In the genomic region with DNA sequence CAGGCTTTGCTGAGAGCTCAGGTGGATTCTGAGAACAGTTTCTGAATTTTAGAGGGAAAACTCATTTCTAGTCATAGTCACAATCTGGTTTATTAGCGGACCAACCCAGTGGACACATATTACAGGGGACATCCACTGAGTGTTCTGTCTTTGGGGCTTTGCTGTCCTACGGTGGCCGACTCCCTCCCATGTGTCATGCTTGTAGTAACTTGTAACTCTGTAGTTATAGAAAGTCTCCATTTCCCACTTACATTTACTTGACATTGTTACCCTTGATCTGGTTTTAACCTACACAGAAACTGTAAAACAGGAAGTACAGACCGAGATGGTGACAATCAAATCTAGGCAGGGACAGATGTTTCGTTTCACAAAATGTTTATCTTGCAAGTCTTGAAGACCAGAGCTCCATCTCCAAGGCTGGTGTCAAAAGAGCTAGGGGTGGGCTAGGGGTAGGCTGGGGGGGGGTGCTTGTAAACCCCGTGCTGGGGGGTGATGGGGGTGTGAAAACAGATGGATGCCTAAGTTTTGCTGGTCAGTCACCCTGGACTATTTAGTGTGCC, we compare ENCODE assay signal across 20 mouse cellular contexts. TPM values are rescaled to one million over a fixed set of nuclear protein-coding genes. Genes with fewer than 3 reads are reported as not detected.
DNase-seq lines count a peak whose midpoint lies in the region; ATAC-seq and TF ChIP-seq lines count a peak whose summit lies in the region.
"Had no signal": no experiment of that assay in that cellular context is flagged by ENCODE, and none has a peak within 500 bp of the region (broad histone marks: within the 10 kb centered on the region; RNA-seq: fewer than 3 reads in every experiment).

No protein-coding gene starts in this region.

- H3K9me3 ChIP-seq in liver, embryonic 11.5 days (ENCODE audit: control insufficient read depth, low read length) = no peaks in the 10 kb centered on the region
- H3K9me3 ChIP-seq: limb, embryonic 10.5 days; midbrain, embryonic 15.5 days; neural tube, embryonic 12.5 days had no signal

- H3K79me2 ChIP-seq in liver, adult 2 months (ENCODE audit: control insufficient read depth, insufficient read depth, low read length) = no peaks in the 10 kb centered on the region

- no peaks in the 10 kb centered on the region for H3K36me3 ChIP-seq in liver, adult 2 months (ENCODE audit: control insufficient read depth, insufficient read depth, low read length)
- no peaks in the 10 kb centered on the region for H3K36me3 ChIP-seq in liver, embryonic 11.5 days (ENCODE audit: control insufficient read depth, insufficient read depth, low read length)
- H3K36me3 ChIP-seq: limb, embryonic 10.5 days; midbrain, embryonic 15.5 days; neural tube, embryonic 12.5 days had no signal

- H3K27me3 ChIP-seq in liver, adult 2 months (ENCODE audit: control insufficient read depth, insufficient read depth, low read length) = no peaks in the 10 kb centered on the region
- H3K27me3 ChIP-seq in liver, embryonic 11.5 days (replicated peaks; ENCODE audit: control insufficient read depth, insufficient read depth, low read length) = 0 out of 2 replicates have a peak, but pooled peaks cover under 1% of the 10 kb centered on the region
- H3K27me3 ChIP-seq: midbrain, embryonic 15.5 days; neural tube, embryonic 12.5 days had no signal

- H3K4me3 ChIP-seq in liver, adult 2 months (ENCODE audit: insufficient read depth, low read depth, low read length) = no peak overlapping the region
- H3K4me3 ChIP-seq in liver, embryonic 11.5 days (ENCODE audit: low read depth, low read length) = no peak overlapping the region
- H3K4me3 ChIP-seq: limb, embryonic 10.5 days; midbrain, embryonic 15.5 days; neural tube, embryonic 12.5 days had no signal

- peak; percentile 21 for DNase-seq in liver, adult 2 months (ENCODE audit: extremely low read depth, low read depth, low spot score)
- DNase-seq in liver, embryonic 11.5 days (ENCODE audit: low spot score) = no peak
- peak; percentile 55 for DNase-seq in thymus, postnatal 0 days (ENCODE audit: low spot score)
- DNase-seq in thymus, postnatal 36 days = no peak
- no peak for DNase-seq in frontal cortex, postnatal 36 days (ENCODE audit: low spot score in 2 of 2)
- no peak for DNase-seq in layer of hippocampus, adult 11-12 months (ENCODE audit: low spot score)
- DNase-seq: cerebellum, adult 9-10 months; embryo, embryonic 11 days; gastrocnemius, postnatal 14 days; heart, postnatal 4 days; kidney, postnatal 4 days; retina, postnatal 1 day had no signal

- 74% methylated on average over 6 of the region's 6 CpGs for WGBS in liver, adult 2 months
- 55% methylated on average over 6 of the region's 6 CpGs for WGBS in liver, embryonic 11.5 days

- no peak for TF ChIP-seq POLR2A in liver, adult 2 months (IDR thresholded peaks at IDR 0.05; ENCODE audit: extremely low read depth, insufficient read depth, low read length)

- TF ChIP-seq CTCF in liver, adult 2 months (IDR thresholded peaks at IDR 0.05; ENCODE audit: low read depth, low read length) = no peak

- H3K4me2 ChIP-seq in liver, embryonic 11.5 days = no peak overlapping the region
- H3K4me2 ChIP-seq: heart, embryonic 11.5 days; midbrain, embryonic 15.5 days; neural tube, embryonic 12.5 days had no signal

- no peak overlapping the region for H3K9ac ChIP-seq in liver, adult 2 months (ENCODE audit: low read depth, low read length)
- no peak overlapping the region for H3K9ac ChIP-seq in liver, embryonic 11.5 days (ENCODE audit: low read depth, low read length)
- H3K9ac ChIP-seq: midbrain, embryonic 15.5 days; neural tube, embryonic 12.5 days had no signal

- H3K27ac ChIP-seq in liver, adult 2 months (replicated peaks; ENCODE audit: insufficient read depth, low read depth, low read length) = peak overlapping the region; percentile 5
- no peak overlapping the region for H3K27ac ChIP-seq in liver, embryonic 11.5 days (ENCODE audit: low read depth, low read length)
- H3K27ac ChIP-seq: limb, embryonic 10.5 days; midbrain, embryonic 15.5 days; neural tube, embryonic 12.5 days had no signal

- no peak for ATAC-seq in liver, embryonic 11.5 days (replicated peaks; ENCODE audit: low FRiP score)
- peak; percentile 76 for ATAC-seq in granulocyte monocyte progenitor cell, adult 5-6 weeks (replicated peaks; ENCODE audit: poor library complexity, severe bottlenecking)
- ATAC-seq in cerebellum, adult (ENCODE audit: insufficient number of reproducible peaks, low FRiP score, low TSS enrichment) = no peak
- ATAC-seq: forebrain, embryonic 16.5 days; midbrain, embryonic 15.5 days had no signal

- H3K4me1 ChIP-seq in liver, adult 2 months (ENCODE audit: control insufficient read depth, insufficient read depth, low read length) = no peaks in the 10 kb centered on the region
- peaks cover 4% of the 10 kb centered on the region; the same call in 1 of the 2 replicates for H3K4me1 ChIP-seq in liver, embryonic 11.5 days (replicated peaks; ENCODE audit: control insufficient read depth, insufficient read depth, low read length)
- H3K4me1 ChIP-seq: limb, embryonic 10.5 days; midbrain, embryonic 15.5 days; neural tube, embryonic 12.5 days had no signal

RNA-seq across cellular contexts. Expression of a gene that starts 31.9 kb away (rescaled TPM):
- total RNA-seq in liver, adult 2 months (2014; rRNA removed) = 0.37 and 1.1 TPM in 2 replicates
- 0.14 and 0.43 TPM in 2 replicates for polyA plus RNA-seq in liver, adult 2 months (2012; rRNA removed)
- polyA plus RNA-seq in liver, embryonic 11.5 days (2014; fragmentation: Nextera tagmentation; extraction: Ambion mirVana) = 0.17 TPM in 1 of 2 replicates, not detected in the other
- polyA plus RNA-seq in thymus, postnatal 0 days (2015; fragmentation: Nextera tagmentation; extraction: Ambion mirVana) = 3.6 and 4.9 TPM in 2 replicates
- not detected in 2 replicates for total RNA-seq in granulocyte monocyte progenitor cell, adult 5-6 weeks (2014; fragmentation: Nextera tagmentation)
- not detected in 2 replicates for total RNA-seq in granulocyte monocyte progenitor cell, adult 5-6 weeks (2017)
- total RNA-seq: gastrocnemius, postnatal 14 days; heart, postnatal 4 days had no signal
- polyA plus RNA-seq: forebrain, embryonic 16.5 days; midbrain, embryonic 15.5 days had no signal

RNA-seq across cellular contexts. Expression of a gene that starts 33.2 kb away (rescaled TPM):
- total RNA-seq in liver, adult 2 months (2014; rRNA removed) = 2.7 and 3.5 TPM in 2 replicates
- 1.6 and 2.9 TPM in 2 replicates for polyA plus RNA-seq in liver, adult 2 months (2012; rRNA removed)
- 5.4 and 6.6 TPM in 2 replicates for polyA plus RNA-seq in liver, embryonic 11.5 days (2014; fragmentation: Nextera tagmentation; extraction: Ambion mirVana)
- polyA plus RNA-seq in thymus, postnatal 0 days (2015; fragmentation: Nextera tagmentation; extraction: Ambion mirVana) = 6.0 and 6.6 TPM in 2 replicates
- total RNA-seq in granulocyte monocyte progenitor cell, adult 5-6 weeks (2014; fragmentation: Nextera tagmentation) = 6.7 and 9.6 TPM in 2 replicates
- 7.6 and 9.8 TPM in 2 replicates for total RNA-seq in granulocyte monocyte progenitor cell, adult 5-6 weeks (2017)

RNA-seq across cellular contexts. Expression of a gene that starts 53.9 kb away (rescaled TPM):
- total RNA-seq in liver, adult 2 months (2014; rRNA removed) = 0.55 and 0.60 TPM in 2 replicates
- polyA plus RNA-seq in liver, adult 2 months (2012; rRNA removed) = 0.17 and 0.44 TPM in 2 replicates
- polyA plus RNA-seq in liver, embryonic 11.5 days (2014; fragmentation: Nextera tagmentation; extraction: Ambion mirVana) = 0.15 TPM in 1 of 2 replicates, not detected in the other
- polyA plus RNA-seq in thymus, postnatal 0 days (2015; fragmentation: Nextera tagmentation; extraction: Ambion mirVana) = 0.57 and 0.82 TPM in 2 replicates
- not detected in 2 replicates for total RNA-seq in granulocyte monocyte progenitor cell, adult 5-6 weeks (2014; fragmentation: Nextera tagmentation)
- not detected in 2 replicates for total RNA-seq in granulocyte monocyte progenitor cell, adult 5-6 weeks (2017)
- total RNA-seq: heart, postnatal 4 days had no signal
- polyA plus RNA-seq: heart, embryonic 11.5 days; intestine, embryonic 14.5 days; limb, embryonic 10.5 days; midbrain, embryonic 15.5 days; neural tube, embryonic 12.5 days had no signal

Comparison
In these comparisons a context has a peak if more than half of its experiments do, and no peak if none do; other contexts are left out.
1. DNase-seq: peak in liver, adult 2 months (single experiment) and thymus, postnatal 0 days (single experiment); none in liver, embryonic 11.5 days (single experiment), thymus, postnatal 36 days (0 of 2), frontal cortex, postnatal 36 days (0 of 2) and layer of hippocampus, adult 11-12 months (single experiment).